Mouse (Mus musculus): ENCODE data around the gene Lrrc8e. TPM values are rescaled to one million over a fixed set of nuclear protein-coding genes. Genes with fewer than 3 reads are reported as not detected.

Gene Lrrc8e
- total RNA-seq, 1 experiment from 2014 or later: 12.7 TPM

DNA sequence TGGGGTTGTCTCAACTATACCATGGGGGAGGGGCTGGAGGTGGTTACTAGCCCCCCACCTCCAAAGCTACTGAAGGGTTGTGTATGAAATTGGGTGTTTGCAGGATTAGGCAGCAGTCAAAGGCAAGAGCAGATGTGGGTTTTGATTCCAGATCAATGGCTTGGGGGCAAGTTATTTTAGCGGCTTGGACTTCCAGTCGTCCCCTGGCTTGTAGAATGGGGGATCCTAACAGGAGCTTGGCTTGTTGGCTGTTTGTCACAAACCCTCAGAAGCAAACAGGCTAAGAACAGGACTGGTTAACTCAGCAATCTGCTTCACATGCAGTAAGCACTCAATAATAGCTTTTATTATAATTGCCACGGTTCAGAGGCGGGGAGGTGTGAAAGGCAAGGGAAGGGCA is 30.7 kb downstream of the Lrrc8e start:
- no peak for DNase-seq

- peak; percentile 90 for DNase-seq
Observed at GRCm38 (mm10) chr8:4258233-4258632, 31.6 kb downstream of the Lrrc8e start.

DNA sequence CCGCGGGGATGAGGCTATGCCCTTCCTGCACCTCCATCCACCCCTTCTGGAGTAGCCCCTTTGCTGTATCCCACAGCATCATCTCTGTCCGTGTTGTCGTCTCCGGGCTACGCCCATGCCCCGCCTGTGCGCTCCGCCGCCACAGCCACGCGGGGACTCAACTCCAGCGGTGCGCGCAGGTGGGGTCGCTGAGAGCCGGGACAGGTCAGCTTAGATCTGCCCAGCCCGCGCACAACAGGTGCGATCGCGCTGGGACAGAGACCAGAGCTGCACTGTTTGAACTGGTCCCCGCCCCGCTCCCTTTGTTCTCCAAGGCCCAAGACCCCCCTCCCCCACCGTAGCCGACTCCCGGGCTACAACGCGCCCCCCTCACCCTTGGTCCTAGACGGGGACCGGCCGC is 32.1 kb downstream of the Lrrc8e start:
- peak; percentile 67 for DNase-seq

GRCm38 (mm10) chr8:4259125-4259804 is 32.6 kb downstream of the Lrrc8e start, which contains the start of gene Ctxn1:
Ctxn1 (minus strand) TSS chr8:4259274.
- DNase-seq: peak; percentile 98

GRCm38 (mm10) chr8:4259805-4260170 is 33.2 kb downstream of the Lrrc8e start:
- no peak for DNase-seq

GRCm38 (mm10) chr8:4263105-4263791 is 36.6 kb downstream of the Lrrc8e start:
- no peak for DNase-seq

GRCm38 (mm10) chr8:4265160-4265914 is 38.7 kb downstream of the Lrrc8e start:
- no peak for DNase-seq

GRCm38 (mm10) chr8:4267627-4268026 is 41.0 kb downstream of the Lrrc8e start:
- DNase-seq: peak; percentile 65

- no peak for DNase-seq
Observed at GRCm38 (mm10) chr8:4269609-4270008, 43.0 kb downstream of the Lrrc8e start.

GRCm38 (mm10) chr8:4275275-4276110 is 48.9 kb downstream of the Lrrc8e start, which contains the start of gene Timm44:
Timm44 (minus strand) TSS chr8:4275913.
- peak; percentile 98 for DNase-seq

GRCm38 (mm10) chr8:4276111-4276465 is 49.5 kb downstream of the Lrrc8e start:
- no peak for DNase-seq

Other genes with a start within 250 kb of the Lrrc8e start
- 0.34 and 2.1 TPM in 2 replicates for gene Cd209f, start 121.0 kb upstream of the Lrrc8e start, total RNA-seq (2021)
- gene Cd209g, start 92.7 kb upstream of the Lrrc8e start, total RNA-seq (2021): 0.30 TPM in 1 of 2 replicates, not detected in the other
- gene Evi5l, start 60.3 kb upstream of the Lrrc8e start, total RNA-seq (2021): 29.6 and 34.9 TPM in 2 replicates
- 3.7 and 4.7 TPM in 2 replicates for gene Prr36, start 9.4 kb upstream of the Lrrc8e start, total RNA-seq (2021)
- gene Map2k7, start 11.9 kb downstream of the Lrrc8e start, total RNA-seq (2021): 75.9 and 86.0 TPM in 2 replicates
- not detected in 2 replicates for gene Gm49320, start 12.0 kb downstream of the Lrrc8e start, total RNA-seq (2021)
- 12.2 and 12.4 TPM in 2 replicates for gene Tgfbr3l, start 21.4 kb downstream of the Lrrc8e start, total RNA-seq (2021)
- 21.0 and 24.3 TPM in 2 replicates for gene Snapc2, start 26.3 kb downstream of the Lrrc8e start, total RNA-seq (2021)
- gene Ctxn1, start 32.4 kb downstream of the Lrrc8e start, total RNA-seq (2021): 7.9 and 11.3 TPM in 2 replicates
- gene Timm44, start 49.1 kb downstream of the Lrrc8e start, total RNA-seq (2021): 142 and 154 TPM in 2 replicates
- 16.1 and 18.2 TPM in 2 replicates for gene Ccl25, start 98.4 kb downstream of the Lrrc8e start, total RNA-seq (2021)
- 93.4 and 102 TPM in 2 replicates for gene Elavl1, start 98.6 kb downstream of the Lrrc8e start, total RNA-seq (2021)

Measured in adrenal gland, postnatal 14 days (tissue).